Mouse (Mus musculus): Measurements from ENCODE around the gene Cnot10.

Cnot10 gene

GRCm38 (mm10) chr9:114649371-114649770 lies 9.4 kb upstream of the Cnot10 start:
- DNase-seq (ENCODE audit: low read depth, low spot score): no peak

DNA sequence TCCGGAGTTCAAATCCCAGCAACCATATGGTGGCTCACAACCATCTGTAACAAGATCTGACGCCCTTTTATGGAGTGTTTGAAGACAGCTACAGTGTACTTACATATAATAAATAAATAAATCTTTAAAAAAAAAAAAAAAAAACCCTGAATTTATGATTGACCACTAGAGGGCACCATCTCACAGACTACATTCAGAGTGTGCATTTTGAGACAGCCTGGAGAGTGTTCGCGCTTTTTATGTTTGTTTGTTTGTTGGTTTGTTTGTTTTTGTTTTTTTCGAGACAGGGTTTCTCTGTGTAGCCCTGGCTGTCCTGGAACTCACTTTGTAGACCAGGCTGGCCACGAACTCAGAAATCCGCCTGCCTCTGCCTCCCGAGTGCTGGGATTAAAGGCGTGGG lies 8.5 kb upstream of the Cnot10 start:
- peak; percentile 46 for DNase-seq (ENCODE audit: low read depth, low spot score)

- DNase-seq (ENCODE audit: low read depth, low spot score): no peak
Observed at GRCm38 (mm10) chr9:114647506-114648432, 7.8 kb upstream of the Cnot10 start.

DNA sequence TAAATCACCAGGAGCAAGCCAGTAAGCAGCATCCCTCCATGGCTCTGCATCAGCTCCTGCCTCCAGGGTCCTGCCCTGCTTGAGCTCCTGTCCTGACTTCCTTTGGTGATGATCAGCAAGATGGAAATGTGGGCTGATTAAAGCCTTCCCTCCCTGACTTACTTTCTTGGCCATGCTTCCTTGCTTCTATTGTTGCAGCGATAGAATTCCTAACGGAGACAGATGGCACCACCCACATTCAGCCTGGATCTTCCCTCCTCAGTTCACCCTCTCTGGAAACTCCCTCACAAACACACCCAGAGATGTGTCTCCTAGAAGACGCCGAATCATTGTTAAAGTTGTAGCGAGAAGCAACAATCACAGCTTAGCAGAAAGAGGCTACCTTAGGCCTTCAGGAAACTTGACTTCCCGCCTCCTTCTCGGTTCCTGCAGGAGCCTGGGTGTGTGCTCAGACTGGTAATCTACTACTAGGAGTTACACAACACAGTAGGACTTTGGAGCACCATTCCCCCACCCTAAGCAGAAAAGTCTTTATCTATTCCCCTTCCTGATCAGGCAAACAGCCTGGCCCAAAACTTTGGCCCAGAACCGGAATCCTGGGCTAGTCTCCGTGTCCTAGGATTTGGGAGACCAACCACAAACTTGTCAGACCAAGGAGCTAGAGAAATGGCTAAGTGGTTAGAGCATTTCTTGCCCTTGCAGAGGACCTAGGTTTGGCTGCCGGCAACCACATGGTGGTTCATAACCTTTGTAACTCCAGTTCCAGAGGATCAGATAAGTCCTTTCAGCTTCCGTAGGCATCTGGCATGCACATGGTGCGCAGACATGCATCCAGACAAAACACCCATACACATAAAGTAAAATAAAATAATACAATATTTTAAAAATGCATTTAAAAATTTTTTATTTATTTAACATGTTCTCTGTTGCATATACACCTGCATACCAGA lies 6.8 kb upstream of the Cnot10 start:
- DNase-seq (ENCODE audit: low read depth, low spot score): no peak

GRCm38 (mm10) chr9:114639186-114639748 lies 717 bp downstream of the Cnot10 start:
- no peak for DNase-seq (ENCODE audit: low read depth, low spot score)

- no peak for DNase-seq (ENCODE audit: low read depth, low spot score)
Observed at GRCm38 (mm10) chr9:114636751-114637150, 3.2 kb downstream of the Cnot10 start.

DNA sequence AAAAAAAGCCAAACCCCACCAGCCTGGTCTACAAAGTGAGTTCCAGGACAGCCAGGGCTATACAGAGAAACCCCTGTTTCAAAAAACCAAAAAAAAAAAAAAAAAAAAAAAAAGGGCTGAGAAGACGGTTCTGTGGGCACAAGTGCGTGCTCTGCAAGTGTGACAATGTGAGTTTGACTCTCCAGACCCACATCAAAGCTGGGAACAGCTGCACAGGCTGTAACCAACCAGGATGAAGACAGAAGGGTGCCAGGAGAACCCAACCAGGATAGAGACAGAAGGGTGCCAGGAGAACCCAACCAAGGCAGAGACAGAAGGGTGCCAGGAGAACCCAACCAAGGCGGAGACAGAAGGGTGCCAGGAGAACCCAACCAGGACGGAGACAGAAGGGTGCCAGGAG lies 3.8 kb downstream of the Cnot10 start:
- no peak for DNase-seq (ENCODE audit: low read depth, low spot score)

- DNase-seq (ENCODE audit: low read depth, low spot score): no peak
Observed at GRCm38 (mm10) chr9:114632331-114632730, 7.7 kb downstream of the Cnot10 start.

DNA sequence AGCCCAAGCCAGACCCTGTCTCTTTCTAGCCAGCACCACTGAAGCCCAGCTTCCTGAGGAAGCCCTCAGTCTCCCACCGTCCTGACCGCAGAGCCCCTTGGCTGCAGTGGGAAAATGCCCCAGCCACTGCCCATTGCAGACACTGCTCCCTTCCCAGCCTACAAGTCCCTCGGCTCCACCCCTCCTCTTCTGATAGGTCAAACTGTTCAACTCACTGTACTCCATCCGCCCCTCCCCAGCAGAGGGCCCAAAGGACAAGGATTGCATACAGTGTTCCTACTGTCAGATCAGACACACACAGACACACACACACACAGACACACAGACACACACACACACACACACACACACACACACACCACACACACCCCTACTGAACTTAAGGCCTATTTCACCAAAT lies 13.3 kb downstream of the Cnot10 start:
- DNase-seq (ENCODE audit: low read depth, low spot score): no peak

DNA sequence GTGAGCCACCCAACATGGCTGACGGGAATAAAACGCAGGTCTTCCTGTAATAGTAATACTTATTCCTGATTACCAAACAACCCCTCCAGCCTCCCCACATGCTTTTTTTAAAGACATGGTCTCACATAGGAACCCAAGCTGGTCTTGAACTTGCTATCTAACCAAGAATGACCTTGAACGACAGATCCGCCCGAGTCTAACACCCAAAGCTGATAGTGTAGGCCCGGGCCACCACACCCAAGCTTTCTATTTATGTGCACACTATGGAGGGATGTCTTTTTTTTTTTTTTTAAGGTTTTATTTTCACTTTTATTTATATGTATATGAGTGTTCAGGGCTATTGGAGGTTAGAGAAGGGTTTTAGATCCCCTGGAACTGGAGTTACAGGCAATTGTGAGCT lies 15.8 kb downstream of the Cnot10 start:
- no peak for DNase-seq (ENCODE audit: low read depth, low spot score)

DNA sequence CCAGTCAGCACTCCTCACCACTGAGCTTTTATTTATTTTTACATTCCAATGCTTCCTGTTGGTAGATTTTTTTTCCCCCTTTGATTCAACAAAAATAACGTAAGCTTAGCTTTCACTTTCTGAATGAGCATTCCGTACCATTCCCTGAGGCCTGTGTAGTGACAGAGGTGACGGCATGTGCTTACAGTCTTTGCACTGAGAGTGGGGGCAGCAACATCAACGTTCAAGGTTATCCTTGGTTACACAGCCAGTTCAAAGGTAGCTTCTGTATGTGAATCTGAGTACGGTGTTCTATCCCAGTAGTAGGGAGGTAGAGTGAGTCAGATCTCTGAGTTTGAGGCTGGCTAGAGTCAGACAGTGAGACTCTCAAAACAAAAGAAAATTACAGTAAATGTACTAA lies 18.8 kb downstream of the Cnot10 start:
- DNase-seq (ENCODE audit: low read depth, low spot score): no peak

GRCm38 (mm10) chr9:114614176-114614953 lies 25.6 kb downstream of the Cnot10 start:
- no peak for DNase-seq (ENCODE audit: low read depth, low spot score)

DNA sequence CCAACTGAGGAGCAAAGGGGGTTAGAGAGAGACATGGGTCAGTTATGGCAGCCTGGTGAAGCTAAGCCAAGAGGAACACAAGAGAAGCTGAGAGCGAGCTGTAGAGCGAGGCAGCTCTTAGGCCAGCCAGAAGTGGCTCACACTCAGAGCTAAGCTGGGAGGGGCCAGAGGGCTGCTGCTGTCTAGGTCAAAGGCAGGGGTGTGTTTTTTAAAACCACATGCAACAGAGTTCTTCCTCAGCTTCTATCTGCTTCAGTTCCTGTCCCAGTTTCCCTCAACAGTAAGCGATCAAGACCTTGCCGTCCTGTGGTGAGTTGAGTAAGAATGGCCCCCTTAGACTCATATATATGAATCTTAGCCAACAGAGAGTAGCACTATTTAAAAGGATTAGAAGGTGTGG lies 27.0 kb downstream of the Cnot10 start:
- no peak for DNase-seq (ENCODE audit: low read depth, low spot score)

- DNase-seq (ENCODE audit: low read depth, low spot score): no peak
Observed at GRCm38 (mm10) chr9:114612566-114612965, 27.4 kb downstream of the Cnot10 start.

DNA sequence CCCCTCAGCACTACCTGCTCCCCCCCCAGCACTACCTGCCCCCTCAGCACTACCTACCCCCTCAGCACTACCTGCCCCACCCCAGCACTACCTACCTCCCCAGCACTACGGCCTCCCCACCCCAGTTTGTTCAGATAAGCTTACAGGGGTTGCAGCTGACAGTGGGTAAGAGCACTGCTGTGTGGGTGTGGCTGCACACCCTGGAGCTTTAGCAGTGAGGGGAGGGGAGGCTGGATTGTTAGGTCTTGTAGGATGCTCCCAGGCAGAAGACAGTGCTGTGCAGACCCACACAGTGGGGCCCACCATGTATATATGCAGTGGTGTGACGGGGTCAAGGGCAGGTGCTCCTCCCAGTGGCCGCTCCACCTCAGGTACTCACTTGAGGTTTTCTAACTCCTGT lies 29.7 kb downstream of the Cnot10 start:
- DNase-seq (ENCODE audit: low read depth, low spot score): no peak

- peak; percentile 60 for DNase-seq (ENCODE audit: low read depth, low spot score)
Observed at GRCm38 (mm10) chr9:114603876-114604540, 36.0 kb downstream of the Cnot10 start.

- no peak for DNase-seq (ENCODE audit: low read depth, low spot score)
Observed at GRCm38 (mm10) chr9:114601096-114601495, 38.9 kb downstream of the Cnot10 start.

DNA sequence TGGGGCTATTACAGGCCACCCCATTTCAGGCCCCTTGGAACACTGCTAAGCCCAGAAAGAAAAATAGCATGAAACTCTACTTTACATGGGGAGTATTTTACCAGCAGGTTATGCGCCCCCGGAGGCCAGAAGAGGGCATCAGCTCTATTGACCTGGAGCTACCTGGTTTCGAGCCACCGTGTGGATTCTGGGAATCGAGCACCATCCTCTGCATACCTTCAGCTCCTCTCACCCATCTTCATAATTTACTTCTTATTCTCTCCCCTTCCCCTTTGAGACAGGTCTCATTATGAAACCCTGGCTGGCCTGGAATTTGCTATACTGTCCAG lies 55.0 kb downstream of the Cnot10 start:
- DNase-seq (ENCODE audit: low read depth, low spot score): no peak

DNA sequence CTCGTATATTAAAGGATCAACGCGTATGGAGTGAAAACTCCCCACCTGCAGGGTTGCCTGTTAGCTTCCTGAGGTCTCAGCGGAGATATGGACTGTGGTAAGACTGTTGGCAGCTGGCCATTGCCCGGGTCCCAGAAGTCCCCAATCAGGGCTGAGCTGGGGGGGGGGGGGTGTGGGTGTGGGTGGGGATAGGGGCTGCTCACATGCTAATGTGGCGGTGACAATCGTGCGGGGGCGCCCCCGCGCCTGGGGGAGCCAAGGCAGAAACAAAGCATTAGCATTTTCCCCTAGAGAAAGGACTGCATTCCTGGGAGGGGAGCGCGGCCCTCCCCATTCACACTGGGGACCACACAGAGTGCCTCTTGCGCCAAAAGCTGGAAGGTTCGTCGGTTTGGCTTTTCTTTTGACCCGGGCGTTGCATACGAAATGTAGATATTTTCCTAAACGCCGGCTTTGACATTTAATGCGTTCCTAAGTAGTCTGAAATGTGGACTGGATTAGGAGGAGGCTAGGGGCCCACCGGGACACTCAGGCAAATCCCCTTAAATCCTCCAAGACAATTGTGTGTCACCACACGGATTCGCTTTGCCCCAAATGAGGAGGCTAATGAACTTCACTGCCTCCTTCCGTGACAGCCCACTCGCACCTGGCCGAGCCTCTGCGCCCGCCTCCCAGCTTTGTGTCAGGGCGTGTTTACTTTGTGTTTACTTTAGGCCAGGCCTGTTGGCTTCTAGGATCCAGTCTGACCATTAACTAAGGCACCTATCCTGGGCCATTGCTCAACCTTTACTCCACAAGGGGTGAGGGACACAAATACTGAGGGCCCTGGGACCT lies 55.6 kb downstream of the Cnot10 start:
- no peak for DNase-seq (ENCODE audit: low read depth, low spot score)

- DNase-seq (ENCODE audit: low read depth, low spot score): no peak
Observed at GRCm38 (mm10) chr9:114583812-114584182, 56.2 kb downstream of the Cnot10 start.

Data from retina, adult 2 months (tissue).